Mouse (Mus musculus) cerebellum, adult 2 months (tissue): ENCODE measurements around the gene Cap2. TPM values are rescaled to one million over a fixed set of nuclear protein-coding genes. Genes with fewer than 3 reads are reported as not detected.

Experiments used
- DNase-seq, 2 experiments: peaks; one replicate each; pipeline ENCODE4 v3.0.0; 2021
- H3K27ac ChIP-seq: fragments of 200-500 bp; 2 replicates; pipeline ENCODE4 v1.5.1; 2012; ENCODE audit warnings: low read length, control low read depth, inconsistent platforms; ENCODE audit not compliant: insufficient read depth
- H3K27me3 ChIP-seq: fragments of 200-500 bp; 2 replicates; pipeline ENCODE4 v1.6.1; 2012; ENCODE audit warnings: inconsistent platforms, mild to moderate bottlenecking, low read length, moderate library complexity; ENCODE audit not compliant: control insufficient read depth, insufficient read depth
- H3K4me1 ChIP-seq: fragments of 200-500 bp; 2 replicates; pipeline ENCODE4 v1.6.1; 2011; ENCODE audit warnings: low read length; ENCODE audit not compliant: control insufficient read depth, insufficient read depth
- H3K4me3 ChIP-seq: fragments of 200-500 bp; replicated peaks from 2 replicates; pipeline ENCODE3; 2011; ENCODE audit warnings: mild to moderate bottlenecking, low read depth, low read length, control low read depth; ENCODE audit not compliant: insufficient read depth
- CTCF ChIP-seq: fragments of 200-500 bp; IDR thresholded peaks from 2 replicates; pipeline ENCODE4 v1.5.1; 2011; ENCODE audit warnings: low read depth, mild to moderate bottlenecking, control low read depth, low read length, moderate library complexity, borderline replicate concordance; ENCODE audit not compliant: insufficient read depth
- POLR2A ChIP-seq: fragments of 200-500 bp; IDR thresholded peaks from 2 replicates; pipeline ENCODE4 v1.6.1; 2011; ENCODE audit warnings: low read length, control low read depth, borderline replicate concordance; ENCODE audit not compliant: insufficient read depth
- WGBS: fragments of 180-500 bp; shearing (Covaris S2); methylation state at CpG from one replicate; pipeline ENCODE4 v1.1.7; 2018; 5-methylcytosine and 5-hydroxymethylcytosine counted together
- polyA plus RNA-seq: library from polyadenylated mRNA; depleted of rRNA; stranded (reverse); fragments of >200 nt; gene quantifications from 2 replicates; pipeline ENCODE4 v1.2.3, GENCODE M21; 2012

Cap2 gene
- polyA plus RNA-seq, 1 experiment = 80.4 TPM

DNA sequence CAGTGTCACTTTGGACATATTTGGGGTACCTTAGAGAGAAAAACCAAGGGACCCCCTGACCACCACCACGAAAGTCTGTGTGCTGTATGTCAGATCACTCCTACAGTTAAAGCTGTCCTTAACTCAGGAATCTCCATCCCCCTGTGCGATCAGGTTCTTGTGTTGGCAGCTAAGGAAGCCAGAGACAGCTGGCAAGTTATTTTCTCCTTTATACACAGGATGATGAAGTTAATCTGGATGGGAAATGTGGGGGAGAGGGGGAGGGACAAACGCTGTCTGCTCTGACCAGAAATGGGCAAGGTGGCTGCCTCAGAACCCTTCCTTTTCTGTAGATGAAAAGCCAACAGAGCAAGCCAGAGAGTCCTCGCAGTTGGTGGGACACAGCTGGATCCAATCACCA, 11.0 kb upstream of the Cap2 start:
- TF ChIP-seq POLR2A = no peak
- TF ChIP-seq CTCF = no peak
- Histone ChIP-seq H3K27me3 (no peaks in the 10 kb centered on the region), H3K27ac (no peak overlapping the region), H3K4me1 (peaks cover 5% of the 10 kb centered on the region; the same call in 1 of the 2 replicates), H3K4me3 (no peak overlapping the region)
- WGBS = 44% methylated on average over 4 of the region's 4 CpGs
- DNase-seq = no peak

GRCm38 (mm10) chr13:46502390-46502891, 793 bp downstream of the Cap2 start:
- no peak for TF ChIP-seq CTCF
- TF ChIP-seq POLR2A = 0 out of 2 replicates have a peak, but pooled peaks have one; percentile 0
- peak overlapping the region; percentile 95 for H3K4me3 ChIP-seq
- WGBS = 8% methylated on average over 20 of the region's 20 CpGs
- no peaks in the 10 kb centered on the region for H3K27me3 ChIP-seq
- peak overlapping the region; percentile 70 for H3K27ac ChIP-seq
- H3K4me1 ChIP-seq = no peaks in the 10 kb centered on the region
- peak; percentile 51 to 64 for DNase-seq

GRCm38 (mm10) chr13:46507944-46508343, 6.3 kb downstream of the Cap2 start:
- DNase-seq = no peak
- WGBS = 95% methylated on average over 7 of the region's 7 CpGs
- no peaks in the 10 kb centered on the region for H3K27me3 ChIP-seq
- H3K27ac ChIP-seq = no peak overlapping the region
- no peak overlapping the region for H3K4me3 ChIP-seq
- no peak for TF ChIP-seq CTCF
- no peak for TF ChIP-seq POLR2A
- H3K4me1 ChIP-seq = no peaks in the 10 kb centered on the region

GRCm38 (mm10) chr13:46508823-46509222, 7.2 kb downstream of the Cap2 start:
- Histone ChIP-seq H3K27ac (no peak overlapping the region), H3K4me1 (no peaks in the 10 kb centered on the region), H3K27me3 (no peaks in the 10 kb centered on the region), H3K4me3 (no peak overlapping the region)
- no peak for DNase-seq
- TF ChIP-seq POLR2A (no peak), CTCF (no peak)
- WGBS = 94% methylated on average over 4 of the region's 4 CpGs

DNA sequence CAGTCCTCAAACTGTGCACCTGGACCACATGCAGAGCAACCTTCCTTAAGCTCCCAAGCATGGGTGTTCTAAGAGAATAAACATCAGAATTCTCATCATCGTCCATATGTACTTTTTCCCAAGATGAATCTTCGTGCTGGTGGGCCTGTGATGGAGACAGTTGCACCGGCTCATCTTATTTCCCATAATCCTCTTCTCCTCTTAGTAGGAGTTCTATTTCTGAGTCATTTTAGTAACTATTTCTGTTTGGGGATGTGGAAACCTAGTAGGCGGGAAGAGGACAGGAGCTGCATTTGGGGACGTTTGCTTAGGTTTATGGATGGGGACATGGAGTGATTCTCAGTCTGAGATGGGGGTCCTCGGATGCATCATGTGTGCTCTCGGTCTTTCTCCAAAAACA, 8.8 kb downstream of the Cap2 start:
- TF ChIP-seq CTCF (no peak), POLR2A (no peak)
- 95% methylated on average over 7 of the region's 7 CpGs for WGBS
- Histone ChIP-seq H3K27ac (no peak overlapping the region), H3K27me3 (no peaks in the 10 kb centered on the region), H3K4me1 (no peaks in the 10 kb centered on the region), H3K4me3 (no peak overlapping the region)
- no peak for DNase-seq

DNA sequence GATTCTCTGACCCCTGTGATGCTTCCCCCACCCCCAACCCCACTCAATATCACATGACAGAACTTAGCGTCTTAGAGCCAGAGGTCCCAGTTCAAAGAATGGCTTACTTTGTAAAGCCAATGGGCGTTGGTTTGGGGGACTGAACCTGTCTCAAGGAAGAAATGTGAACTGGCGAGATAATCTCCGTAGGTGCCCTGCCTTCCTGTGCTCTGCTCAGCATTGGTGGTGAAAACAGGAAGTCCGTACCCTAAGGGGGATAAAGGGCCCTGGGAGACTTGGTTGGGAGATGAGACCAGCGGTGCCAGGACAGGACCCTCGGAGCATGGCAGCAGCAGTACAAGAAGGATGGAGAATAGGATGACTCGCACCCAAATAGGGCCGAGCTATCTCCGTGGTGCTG, 12.8 kb downstream of the Cap2 start:
- H3K27ac ChIP-seq = no peak overlapping the region

DNA sequence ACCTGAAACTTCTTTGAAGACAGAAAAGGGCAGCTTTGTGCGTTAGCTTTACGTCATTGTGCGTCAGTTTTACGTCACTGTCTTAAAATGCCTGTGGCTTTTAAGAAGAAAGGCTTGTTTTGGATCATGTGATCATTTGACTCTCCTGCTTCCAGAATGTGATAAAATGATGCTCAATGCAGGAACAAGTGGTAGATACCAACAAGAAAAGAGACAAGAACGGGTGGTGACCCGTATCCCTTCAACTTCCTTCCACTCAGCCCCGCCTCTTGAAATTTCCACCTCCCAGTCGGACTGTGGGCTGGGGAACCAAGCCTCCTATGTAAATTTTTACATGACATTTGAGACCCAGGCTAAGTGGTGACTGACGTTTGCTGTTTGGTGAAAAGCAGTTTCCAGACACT, 13.5 kb downstream of the Cap2 start:
- DNase-seq = no peak
- TF ChIP-seq POLR2A (no peak), CTCF (no peak)
- H3K27me3 ChIP-seq = no peaks in the 10 kb centered on the region
- H3K27ac ChIP-seq = no peak overlapping the region
- H3K4me3 ChIP-seq = no peak overlapping the region
- peaks cover 8% of the 10 kb centered on the region for H3K4me1 ChIP-seq
- 84% methylated on average over 9 of the region's 9 CpGs for WGBS

More for the DNA sequence above, 12.8 kb downstream of the Cap2 start:
- Histone ChIP-seq H3K27me3 (no peaks in the 10 kb centered on the region), H3K4me3 (no peak overlapping the region), H3K4me1 (peaks cover 8% of the 10 kb centered on the region)
- DNase-seq = no peak
- 94% methylated on average over 10 of the region's 10 CpGs for WGBS
- no peak for TF ChIP-seq POLR2A

GRCm38 (mm10) chr13:46515524-46515923, 13.9 kb downstream of the Cap2 start:
- 28% methylated on average over 10 of the region's 10 CpGs for WGBS
- peak in 1 of 2 experiments; percentile 27 for DNase-seq
- Histone ChIP-seq H3K4me1 (peaks cover 8% of the 10 kb centered on the region), H3K27ac (no peak overlapping the region), H3K27me3 (no peaks in the 10 kb centered on the region), H3K4me3 (no peak overlapping the region)
- TF ChIP-seq CTCF = no peak
- no peak for TF ChIP-seq POLR2A

GRCm38 (mm10) chr13:46516183-46516582, 14.5 kb downstream of the Cap2 start:
- DNase-seq = no peak
- TF ChIP-seq CTCF (no peak), POLR2A (no peak)
- H3K4me3 ChIP-seq = no peak overlapping the region
- peaks cover 8% of the 10 kb centered on the region for H3K4me1 ChIP-seq
- H3K27ac ChIP-seq = no peak overlapping the region
- 82% methylated on average over 7 of the region's 7 CpGs for WGBS
- H3K27me3 ChIP-seq = no peaks in the 10 kb centered on the region
